Mouse (Mus musculus): ENCODE results near the gene Alpk1.

GRCm38 (mm10) chr3:127651742-127652653, 128.3 kb downstream of the Alpk1 start:
- no peak for TF ChIP-seq CTCF (IDR thresholded peaks at IDR 0.05; ENCODE audit: extremely low read depth, insufficient read length, insufficient replicate concordance, low read depth, low read length)
- TF ChIP-seq POLR2A (IDR thresholded peaks at IDR 0.05; ENCODE audit: low read depth, low read length) = no peak
